Mouse (Mus musculus): ENCODE data around the gene Rasgef1a. TPM values are rescaled to one million over a fixed set of nuclear protein-coding genes. Genes with fewer than 3 reads are reported as not detected.

Rasgef1a gene
- total RNA-seq, 2 experiments from 2014 or later = 0.29 to 0.30 TPM

DNA sequence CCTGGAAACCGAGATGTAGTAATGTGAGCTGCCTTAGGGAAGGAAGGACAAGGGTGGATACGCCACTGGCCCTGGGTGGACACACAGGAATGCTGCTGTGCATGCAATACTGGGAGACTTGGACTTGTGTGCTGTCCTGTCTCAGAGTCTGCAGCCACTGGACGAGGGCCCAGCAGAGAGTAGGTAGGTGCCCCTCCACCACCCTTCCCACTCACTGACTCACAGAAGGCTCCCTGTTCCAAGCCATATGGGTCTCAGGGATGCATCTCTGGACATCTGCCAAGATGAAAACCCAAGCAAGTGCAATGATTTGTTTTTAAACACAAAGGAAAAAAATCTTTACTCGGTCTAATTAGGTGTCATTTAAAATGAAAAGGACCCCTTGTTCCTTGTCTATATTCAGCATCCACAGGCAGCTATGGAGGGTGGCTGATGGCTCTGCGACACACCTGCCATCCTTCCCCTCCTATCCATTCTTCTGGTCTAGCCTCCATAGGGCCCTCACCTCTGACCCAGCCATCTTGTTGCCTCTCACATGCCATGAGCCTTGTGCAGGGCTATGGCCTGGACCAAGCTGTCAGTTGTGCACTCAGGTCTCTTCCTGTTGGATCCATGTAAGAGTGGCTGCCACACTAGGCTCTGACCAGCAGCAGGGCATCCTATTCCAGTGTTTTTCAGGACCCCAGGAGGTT, 59.2 kb downstream of the Rasgef1a start:
- DNase-seq (ENCODE audit: low spot score in 2 of 2) = no peak

DNA sequence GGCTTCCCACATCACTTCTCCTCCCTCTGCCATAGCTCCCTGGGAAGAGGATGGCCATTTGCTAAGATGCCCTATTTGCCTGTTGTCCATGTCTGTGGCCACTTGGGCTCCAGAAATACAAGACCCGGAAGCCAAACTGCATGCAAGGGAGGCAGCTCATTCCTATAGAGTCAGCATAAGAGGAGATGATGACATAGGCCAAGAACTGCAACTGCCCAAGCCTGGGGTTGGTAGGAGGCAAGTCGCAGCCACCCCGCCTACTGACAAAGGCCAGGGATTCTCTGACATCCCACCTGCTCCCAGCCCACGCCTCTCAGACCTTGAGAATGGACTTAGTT, 59.7 kb downstream of the Rasgef1a start:
- no peak for DNase-seq (ENCODE audit: low spot score in 2 of 2)

GRCm38 (mm10) chr6:118071416-118071815, 60.2 kb downstream of the Rasgef1a start:
- no peak for DNase-seq (ENCODE audit: low spot score in 2 of 2)

GRCm38 (mm10) chr6:118072176-118072575, 60.9 kb downstream of the Rasgef1a start:
- DNase-seq (ENCODE audit: low spot score in 2 of 2) = no peak

GRCm38 (mm10) chr6:118074151-118074550, 62.9 kb downstream of the Rasgef1a start:
- no peak for DNase-seq (ENCODE audit: low spot score in 2 of 2)

DNA sequence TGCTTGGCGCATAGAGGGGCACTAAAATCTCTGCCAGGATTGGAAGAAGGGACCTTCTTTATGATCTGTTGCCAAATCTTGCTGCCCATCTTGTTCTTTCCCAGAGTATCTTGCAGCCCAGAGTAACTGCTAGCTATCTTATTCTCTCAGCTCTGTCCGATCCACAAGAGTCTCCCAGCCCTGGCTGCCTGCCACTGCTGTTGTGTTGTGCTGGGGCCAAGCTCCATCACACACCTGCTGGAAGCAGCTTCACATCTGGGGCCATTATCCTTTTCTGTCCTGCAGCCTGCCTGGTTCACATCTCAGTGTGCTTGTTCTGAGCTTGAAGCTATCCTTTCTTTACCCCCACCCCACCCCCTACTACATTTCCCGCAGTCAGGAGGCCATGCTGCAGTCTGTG, 65.0 kb downstream of the Rasgef1a start:
- no peak for DNase-seq (ENCODE audit: low spot score in 2 of 2)

GRCm38 (mm10) chr6:118076748-118077147, 65.5 kb downstream of the Rasgef1a start:
- no peak for DNase-seq (ENCODE audit: low spot score in 2 of 2)

DNA sequence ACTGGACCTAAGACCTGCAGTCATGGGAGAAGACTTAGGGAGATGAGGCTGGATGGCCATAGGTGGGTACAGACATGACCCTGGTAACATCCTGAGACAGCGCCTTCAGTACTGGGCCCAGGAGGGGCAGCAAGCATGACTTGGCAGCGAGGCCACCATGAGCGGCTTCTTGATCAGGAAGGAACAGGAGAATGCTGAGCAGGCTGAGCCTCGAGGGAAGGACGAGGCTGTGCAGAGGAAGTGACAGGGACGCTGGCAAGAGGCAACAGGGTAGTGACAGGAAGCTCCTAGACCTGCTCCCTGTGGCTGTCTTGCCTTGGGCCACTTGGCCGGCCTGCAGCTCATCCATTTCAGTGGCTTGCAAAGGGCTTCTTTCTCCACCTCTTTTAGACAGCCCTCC, 66.2 kb downstream of the Rasgef1a start:
- no peak for DNase-seq (ENCODE audit: low spot score in 2 of 2)

GRCm38 (mm10) chr6:118078751-118079150, 67.5 kb downstream of the Rasgef1a start:
- DNase-seq (ENCODE audit: low spot score in 2 of 2) = no peak

DNA sequence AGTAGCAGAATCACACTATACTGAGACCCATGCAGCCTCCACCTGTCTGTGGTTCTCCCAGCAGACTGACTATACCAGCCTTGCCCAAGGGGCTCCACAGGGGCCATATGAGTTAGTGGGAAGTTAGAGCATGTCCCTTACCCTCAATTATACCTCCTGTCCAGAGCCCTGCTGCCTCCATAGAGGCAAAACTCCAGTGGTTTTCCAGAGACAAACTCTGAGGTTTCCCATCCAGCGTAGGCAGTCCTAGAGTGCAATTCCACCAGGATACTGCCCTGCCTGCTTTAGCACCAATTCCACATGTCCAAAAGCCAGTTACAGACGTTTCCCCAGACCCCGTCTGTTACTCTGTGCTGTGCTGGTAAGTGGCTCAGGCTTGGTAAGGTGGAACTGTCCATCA, 68.1 kb downstream of the Rasgef1a start:
- no peak for DNase-seq (ENCODE audit: low spot score in 2 of 2)

GRCm38 (mm10) chr6:118079762-118080465, 68.7 kb downstream of the Rasgef1a start:
- no peak for DNase-seq (ENCODE audit: low spot score in 2 of 2)

DNA sequence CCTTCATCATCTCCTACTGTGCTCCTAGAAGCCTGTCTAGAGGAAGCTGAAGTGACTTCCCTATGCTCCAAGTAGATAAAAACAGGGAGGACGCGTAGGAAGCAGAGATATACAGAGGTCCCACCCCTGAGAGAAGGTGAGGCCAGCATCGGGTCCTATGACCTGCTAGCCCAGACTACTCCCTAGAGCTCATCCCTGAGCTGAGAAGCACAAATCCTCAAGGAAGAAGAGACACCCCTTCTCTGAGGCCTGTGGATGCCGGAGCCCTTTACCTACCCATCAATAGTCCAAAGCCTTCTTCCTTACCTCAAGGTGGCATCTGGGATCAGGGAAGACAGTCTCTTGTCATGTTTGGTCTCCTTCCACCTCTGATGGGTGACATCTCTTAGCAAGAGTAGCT, 69.5 kb downstream of the Rasgef1a start:
- no peak for DNase-seq (ENCODE audit: low spot score in 2 of 2)

DNA sequence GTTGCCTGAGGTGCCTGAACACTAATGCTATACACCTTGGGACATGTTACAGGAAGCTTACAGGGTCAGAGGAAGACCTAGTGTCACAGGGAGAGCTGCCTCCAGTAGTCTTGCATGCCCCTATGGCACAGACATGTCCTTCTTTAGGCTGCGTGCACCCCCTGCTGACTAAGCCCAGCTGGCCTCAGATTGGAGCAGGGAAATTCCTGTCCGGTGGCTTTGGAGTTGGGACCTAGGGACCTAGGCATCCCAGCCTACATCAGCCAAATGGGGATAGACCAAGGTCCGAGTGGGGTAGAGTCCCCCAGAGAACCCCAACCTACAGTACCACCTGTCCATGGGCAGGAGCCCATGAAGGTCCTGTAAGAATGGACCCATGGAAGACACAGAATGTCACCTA, 71.1 kb downstream of the Rasgef1a start:
- no peak for DNase-seq (ENCODE audit: low spot score in 2 of 2)

DNA sequence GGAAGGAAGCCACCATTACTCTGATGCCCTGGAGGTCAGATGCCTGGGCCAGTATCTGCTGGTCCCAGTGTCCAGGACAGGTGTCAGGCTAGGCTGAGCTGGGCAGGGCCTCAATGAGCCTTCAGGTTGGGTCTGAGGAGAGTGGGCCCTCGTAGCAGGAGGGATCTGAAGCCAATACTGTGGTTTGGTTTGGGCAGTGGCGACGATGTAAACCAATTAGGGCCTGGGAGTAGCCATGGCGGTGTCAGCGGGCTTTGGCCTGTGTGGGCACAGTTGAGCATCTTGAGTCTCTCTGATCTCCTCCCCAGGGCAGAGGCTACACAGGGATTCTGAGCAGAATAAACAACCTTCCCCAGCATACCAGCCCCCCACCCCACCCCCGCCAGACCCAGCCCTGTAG, 72.4 kb downstream of the Rasgef1a start:
- no peak for DNase-seq (ENCODE audit: low spot score in 2 of 2)

- DNase-seq (ENCODE audit: low spot score in 2 of 2) = no peak
Measured at GRCm38 (mm10) chr6:118084596-118084995, 73.4 kb downstream of the Rasgef1a start.

- no peak for DNase-seq (ENCODE audit: low spot score in 2 of 2)
Measured at GRCm38 (mm10) chr6:118087955-118088354, 76.7 kb downstream of the Rasgef1a start.

DNA sequence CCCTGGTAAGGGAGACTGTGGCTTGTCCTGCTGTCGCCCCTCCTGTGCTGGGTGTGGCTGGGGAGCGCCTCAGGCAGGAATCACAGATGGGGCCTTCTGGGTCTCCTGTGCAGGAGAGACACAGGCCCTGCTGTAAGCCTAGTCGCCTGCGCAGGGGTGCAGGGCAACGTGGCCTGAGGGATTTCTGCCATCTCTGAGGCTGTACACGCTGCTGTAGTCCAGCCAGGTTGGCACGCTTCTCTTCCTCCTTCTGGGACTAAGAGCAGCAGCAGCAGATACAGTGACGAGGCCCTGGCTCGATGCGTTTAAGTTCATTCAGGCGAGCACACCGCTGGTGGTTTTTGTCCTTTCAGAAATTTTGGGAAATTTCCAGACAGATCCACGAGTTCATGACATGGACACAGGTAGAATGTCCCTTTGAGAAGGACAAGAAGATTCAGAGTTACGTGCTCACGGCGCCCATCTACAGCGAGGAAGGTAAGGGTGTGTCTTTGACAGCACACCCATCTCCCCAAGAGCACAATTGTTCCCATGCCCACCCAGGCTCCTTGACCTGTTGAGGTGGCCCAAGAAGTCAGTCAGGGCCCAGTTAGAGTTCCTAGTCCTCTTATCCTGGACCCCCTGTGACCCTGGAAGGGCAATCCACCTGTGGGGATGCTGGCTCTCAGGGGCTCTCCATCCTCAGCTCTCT, 77.7 kb downstream of the Rasgef1a start:
- DNase-seq (ENCODE audit: low spot score in 2 of 2) = no peak

DNA sequence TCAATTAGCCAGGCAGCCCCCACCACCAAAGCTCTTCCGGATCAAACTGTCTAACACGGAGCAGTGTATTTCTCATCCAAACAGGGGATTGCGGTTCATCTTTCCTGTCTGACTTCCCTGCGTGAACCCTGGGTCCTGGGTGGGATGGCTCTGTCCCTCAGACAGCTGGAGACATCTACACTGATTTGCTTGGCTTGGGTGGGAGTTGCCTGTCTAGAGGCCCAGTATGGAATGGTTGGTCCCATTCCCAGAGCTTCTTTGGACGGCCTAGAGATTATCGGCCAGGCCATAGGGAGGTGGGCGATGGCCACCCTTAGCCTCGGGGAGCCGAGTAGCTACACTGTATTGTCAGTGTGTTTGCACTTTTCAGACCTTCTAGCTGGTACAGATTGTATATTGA, 79.6 kb downstream of the Rasgef1a start:
- DNase-seq (ENCODE audit: low spot score in 2 of 2) = no peak

- DNase-seq (ENCODE audit: low spot score in 2 of 2) = no peak
Measured at GRCm38 (mm10) chr6:118097765-118098365, 86.6 kb downstream of the Rasgef1a start.

DNA sequence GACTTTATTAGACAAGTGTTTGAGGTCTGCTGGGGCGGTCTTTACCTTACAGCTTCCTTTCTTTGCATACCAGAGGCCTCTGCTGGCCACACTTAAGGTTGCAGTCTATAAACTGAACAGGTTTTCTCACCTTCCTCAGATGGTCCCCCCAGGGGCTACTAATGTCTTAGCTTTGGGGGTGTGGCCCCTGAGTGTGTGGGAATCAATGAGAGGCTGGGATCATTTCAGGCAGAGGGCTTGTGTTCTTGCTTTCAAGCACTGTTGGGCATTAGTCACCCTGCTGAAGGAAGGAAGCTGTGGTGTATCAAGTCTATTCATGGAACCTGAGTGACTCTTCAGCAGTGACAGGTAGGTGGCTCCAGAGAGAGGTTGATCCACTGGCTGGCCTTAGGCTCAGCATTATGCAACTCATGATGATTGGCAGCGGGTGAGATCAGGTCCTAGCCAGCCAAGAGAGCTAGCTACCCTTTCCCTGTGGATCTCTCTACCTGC, 88.1 kb downstream of the Rasgef1a start:
- no peak for DNase-seq (ENCODE audit: low spot score in 2 of 2)

GRCm38 (mm10) chr6:118111810-118112209, 100.6 kb downstream of the Rasgef1a start:
- no peak for DNase-seq (ENCODE audit: low spot score in 2 of 2)

GRCm38 (mm10) chr6:118122767-118123166, 111.5 kb downstream of the Rasgef1a start:
- no peak for DNase-seq (ENCODE audit: low spot score in 2 of 2)

All from adrenal gland, adult 18-20 months (tissue).